Mouse (Mus musculus) heart, embryonic 13.5 days (tissue): ENCODE measurements at regions not wholly inside any gene's neighbourhood (a gene's known extent, or its start where the extent isn't known, plus 50 kb on each side); places are given as distances from the start of the nearest gene placed in this dataset.

Source experiments
- ATAC-seq: fragments of 200-750 bp; cut with Nextera tagmentation; 2 replicates; pipeline ENCODE4 v1.8.0; 2017; ENCODE audit warnings: moderate TSS enrichment; ENCODE audit not compliant: insufficient number of reproducible peaks, low FRiP score, low TSS enrichment; ENCODE audit errors: extremely low read depth
- H3K27ac ChIP-seq: fragments of 300-500 bp; sonication (generic); replicated peaks from 2 replicates; pipeline ENCODE4 v1.5.1; 2015; ENCODE audit warnings: moderate library complexity, mild to moderate bottlenecking, inconsistent platforms
- H3K27me3 ChIP-seq: fragments of 300-500 bp; sonication (generic); replicated peaks from 2 replicates; pipeline ENCODE4 v1.6.1; 2015; ENCODE audit warnings: mild to moderate bottlenecking, inconsistent platforms
- H3K36me3 ChIP-seq: fragments of 300-500 bp; sonication (generic); 2 replicates; pipeline ENCODE4 v1.6.1; 2015; ENCODE audit warnings: mild to moderate bottlenecking, inconsistent platforms
- H3K4me1 ChIP-seq: fragments of 300-500 bp; sonication (generic); 2 replicates; pipeline ENCODE4 v1.6.1; 2015; ENCODE audit warnings: inconsistent platforms
- H3K4me2 ChIP-seq: fragments of 300-500 bp; sonication (generic); 2 replicates; pipeline ENCODE4 v1.6.1; 2015; ENCODE audit warnings: inconsistent platforms, mild to moderate bottlenecking, moderate library complexity
- H3K4me3 ChIP-seq: fragments of 300-500 bp; sonication (generic); 2 replicates; pipeline ENCODE4 v1.5.1; 2015; ENCODE audit warnings: moderate library complexity, mild to moderate bottlenecking, inconsistent platforms
- H3K9ac ChIP-seq: fragments of 300-500 bp; sonication (generic); 2 replicates; pipeline ENCODE4 v1.6.1; 2015; ENCODE audit warnings: inconsistent platforms, mild to moderate bottlenecking, moderate library complexity
- H3K9me3 ChIP-seq: fragments of 300-500 bp; sonication (generic); 2 replicates; pipeline ENCODE4 v1.6.1; 2016; ENCODE audit warnings: inconsistent platforms
- WGBS: fragments of 180-500 bp; shearing (Covaris S2); methylation state at CpG from one replicate; pipeline ENCODE4 v1.1.7; 2015; ENCODE audit warnings: mixed read lengths; 5-methylcytosine and 5-hydroxymethylcytosine counted together

DNA sequence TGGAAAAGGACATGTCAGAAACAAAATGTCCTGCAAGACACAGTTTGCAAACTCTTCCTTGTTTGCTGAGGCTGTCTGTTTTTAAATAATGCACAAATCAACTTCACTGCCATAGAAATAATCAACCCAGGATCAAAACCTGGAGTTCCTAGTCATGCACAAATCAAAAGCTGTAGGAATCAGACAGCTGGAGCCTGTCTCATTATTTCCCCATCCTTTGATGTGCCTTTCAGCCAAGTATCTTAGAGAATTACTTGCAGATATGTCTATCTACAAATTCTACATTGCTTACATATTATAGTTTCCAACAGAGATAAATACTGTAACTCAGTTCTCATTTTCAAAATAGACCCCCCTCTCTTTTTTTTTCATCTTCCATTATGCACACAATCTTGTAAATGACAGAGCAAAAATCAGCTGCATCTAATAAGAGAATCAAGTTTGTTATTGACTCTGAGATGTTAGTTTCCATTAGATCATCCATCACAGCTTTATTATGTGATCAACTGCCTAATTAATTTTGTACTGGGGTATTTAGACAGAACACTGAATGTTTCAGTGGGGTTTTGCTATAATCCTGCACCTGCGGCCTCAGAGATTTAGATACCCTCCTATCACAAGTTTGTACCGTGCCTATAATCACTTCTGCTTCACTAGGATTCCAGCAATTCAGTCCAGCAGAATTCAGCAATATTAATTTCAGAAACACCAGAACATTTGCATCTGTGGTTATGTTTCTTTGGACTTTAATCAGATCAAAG, 798.9 kb upstream of the Tenm2 start:
- Histone ChIP-seq H3K36me3 (no peaks in the 10 kb centered on the region), H3K4me2 (no peak overlapping the region), H3K9ac (no peak overlapping the region), H3K9me3 (no peaks in the 10 kb centered on the region), H3K27ac (no peak overlapping the region), H3K4me3 (no peak overlapping the region), H3K27me3 (no peaks in the 10 kb centered on the region), H3K4me1 (no peaks in the 10 kb centered on the region)
- 66% methylated on average over 2 of the region's 2 CpGs for WGBS
- no peak for ATAC-seq

DNA sequence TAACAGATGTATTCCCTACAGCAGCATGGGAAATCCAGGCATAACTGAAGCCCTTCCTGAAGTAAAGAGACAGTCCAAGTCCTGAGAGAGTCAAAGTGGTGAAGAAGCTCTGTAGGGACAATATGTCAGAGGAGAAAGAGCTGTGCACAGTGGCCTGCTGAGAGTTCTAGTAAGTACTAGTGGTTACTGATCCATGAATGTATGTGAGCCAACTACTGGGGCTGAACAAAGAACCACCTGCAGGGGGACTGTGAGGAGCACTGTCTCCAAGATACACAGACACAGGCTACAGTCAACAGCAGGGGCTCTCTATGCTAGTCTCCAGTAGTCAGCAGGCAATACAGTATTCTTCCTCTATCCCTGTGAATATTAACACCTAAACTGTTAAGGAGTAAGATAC, 785.9 kb upstream of the Tenm2 start:
- no peak overlapping the region for H3K9ac ChIP-seq
- no peak for ATAC-seq
- H3K4me2 ChIP-seq: no peak overlapping the region
- no peaks in the 10 kb centered on the region for H3K9me3 ChIP-seq
- no peak overlapping the region for H3K27ac ChIP-seq
- no peaks in the 10 kb centered on the region for H3K36me3 ChIP-seq
- H3K4me3 ChIP-seq: no peak overlapping the region
- H3K27me3 ChIP-seq: no peaks in the 10 kb centered on the region
- no peaks in the 10 kb centered on the region for H3K4me1 ChIP-seq

DNA sequence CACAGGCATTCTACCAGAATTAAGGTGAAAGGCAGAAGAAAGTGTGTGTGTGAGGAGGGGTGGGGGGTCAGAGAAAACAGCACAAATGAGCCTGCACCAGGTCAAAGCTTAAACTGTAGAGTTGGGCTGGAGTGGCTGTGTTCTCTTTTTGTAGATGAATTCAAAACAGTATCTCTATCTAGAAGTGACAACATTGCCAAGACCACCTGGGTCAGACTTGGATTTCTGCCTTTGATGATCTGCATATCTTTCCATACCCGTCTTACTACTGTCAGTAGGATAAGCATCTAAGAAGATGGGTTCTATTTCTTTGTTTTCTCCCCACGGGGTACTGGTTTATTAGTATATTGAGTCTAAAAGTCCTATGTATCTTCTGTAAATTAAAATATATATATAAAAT, 742.4 kb upstream of the Tenm2 start:
- 76% methylated on average over 2 of the region's 2 CpGs for WGBS
- no peak for ATAC-seq
- H3K4me3 ChIP-seq: no peak overlapping the region
- no peak overlapping the region for H3K9ac ChIP-seq
- no peaks in the 10 kb centered on the region for H3K36me3 ChIP-seq
- H3K9me3 ChIP-seq: no peaks in the 10 kb centered on the region
- no peaks in the 10 kb centered on the region for H3K4me1 ChIP-seq
- H3K27me3 ChIP-seq: no peaks in the 10 kb centered on the region
- no peak overlapping the region for H3K4me2 ChIP-seq
- no peak overlapping the region for H3K27ac ChIP-seq

GRCm38 (mm10) chr11:37936439-37937134, 700.8 kb upstream of the Tenm2 start:
- WGBS: 72% methylated on average over 5 of the region's 5 CpGs
- Histone ChIP-seq H3K4me2 (no peak overlapping the region), H3K27me3 (no peaks in the 10 kb centered on the region), H3K9me3 (no peaks in the 10 kb centered on the region), H3K4me3 (no peak overlapping the region), H3K4me1 (no peaks in the 10 kb centered on the region), H3K36me3 (no peaks in the 10 kb centered on the region), H3K27ac (no peak overlapping the region), H3K9ac (no peak overlapping the region)
- ATAC-seq: no peak

GRCm38 (mm10) chr11:37913161-37913560, 677.4 kb upstream of the Tenm2 start:
- no peak overlapping the region for H3K4me2 ChIP-seq
- H3K27me3 ChIP-seq: no peaks in the 10 kb centered on the region
- no peak overlapping the region for H3K4me3 ChIP-seq
- no peaks in the 10 kb centered on the region for H3K36me3 ChIP-seq
- no peak overlapping the region for H3K27ac ChIP-seq
- 62% methylated on average over 2 of the region's 2 CpGs for WGBS
- no peak overlapping the region for H3K9ac ChIP-seq
- no peak for ATAC-seq
- no peaks in the 10 kb centered on the region; the same call in 1 of the 2 replicates for H3K4me1 ChIP-seq
- no peaks in the 10 kb centered on the region for H3K9me3 ChIP-seq

- ATAC-seq: no peak
- no peaks in the 10 kb centered on the region for H3K4me1 ChIP-seq
- no peaks in the 10 kb centered on the region for H3K36me3 ChIP-seq
- no peak overlapping the region for H3K9ac ChIP-seq
- H3K4me2 ChIP-seq: no peak overlapping the region
- H3K27ac ChIP-seq: no peak overlapping the region
- no peak overlapping the region for H3K4me3 ChIP-seq
- no peaks in the 10 kb centered on the region for H3K9me3 ChIP-seq
- 79% methylated on average over 2 of the region's 2 CpGs for WGBS
- no peaks in the 10 kb centered on the region for H3K27me3 ChIP-seq
Observed at GRCm38 (mm10) chr11:37904991-37905390, 669.2 kb upstream of the Tenm2 start.

- no peaks in the 10 kb centered on the region for H3K9me3 ChIP-seq
- no peak overlapping the region for H3K4me3 ChIP-seq
- no peak overlapping the region for H3K4me2 ChIP-seq
- no peaks in the 10 kb centered on the region for H3K36me3 ChIP-seq
- ATAC-seq: no peak
- H3K27ac ChIP-seq: no peak overlapping the region
- H3K27me3 ChIP-seq: no peaks in the 10 kb centered on the region
- 0 out of 2 replicates have a peak, but pooled peaks cover 3% of the 10 kb centered on the region for H3K4me1 ChIP-seq
- H3K9ac ChIP-seq: no peak overlapping the region
Observed at GRCm38 (mm10) chr11:37897713-37898112, 661.9 kb upstream of the Tenm2 start.

- H3K36me3 ChIP-seq: no peaks in the 10 kb centered on the region
- WGBS: 66% methylated on average over 4 of the region's 4 CpGs
- no peak overlapping the region for H3K4me3 ChIP-seq
- H3K27ac ChIP-seq: no peak overlapping the region
- no peaks in the 10 kb centered on the region for H3K4me1 ChIP-seq
- no peaks in the 10 kb centered on the region for H3K9me3 ChIP-seq
- no peak overlapping the region for H3K4me2 ChIP-seq
- no peak overlapping the region for H3K9ac ChIP-seq
- no peaks in the 10 kb centered on the region for H3K27me3 ChIP-seq
- no peak for ATAC-seq
Observed at GRCm38 (mm10) chr11:37882717-37883116, 647.0 kb upstream of the Tenm2 start.

DNA sequence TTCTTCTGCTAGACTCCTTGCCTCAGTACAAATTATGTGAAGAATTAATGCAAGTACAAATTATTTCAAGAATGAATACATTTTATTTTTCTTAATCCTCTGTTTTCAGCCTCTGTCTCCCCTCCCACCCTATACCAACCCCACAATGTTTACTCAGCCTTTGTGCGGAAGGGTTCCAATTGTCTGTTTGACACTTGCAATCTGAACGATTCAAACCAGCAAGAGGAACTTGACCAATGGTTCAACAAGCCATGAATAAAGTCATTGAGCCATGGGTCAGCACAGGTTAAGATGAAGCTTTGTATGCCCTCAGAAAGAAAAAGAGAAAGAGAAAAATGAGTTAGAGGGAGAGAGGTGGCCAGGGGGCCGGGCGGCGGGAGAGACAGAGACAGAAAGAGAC, 601.5 kb upstream of the Tenm2 start:
- H3K27ac ChIP-seq: no peak overlapping the region
- no peak overlapping the region for H3K4me3 ChIP-seq
- no peak for ATAC-seq
- no peaks in the 10 kb centered on the region for H3K36me3 ChIP-seq
- no peak overlapping the region for H3K9ac ChIP-seq
- H3K4me1 ChIP-seq: no peaks in the 10 kb centered on the region
- no peak overlapping the region for H3K4me2 ChIP-seq
- H3K27me3 ChIP-seq: no peaks in the 10 kb centered on the region
- no peaks in the 10 kb centered on the region for H3K9me3 ChIP-seq
- WGBS: 80% methylated on average over 5 of the region's 5 CpGs

- Histone ChIP-seq H3K9ac (no peak overlapping the region), H3K4me2 (no peak overlapping the region), H3K4me3 (no peak overlapping the region), H3K27me3 (no peaks in the 10 kb centered on the region), H3K27ac (no peak overlapping the region), H3K4me1 (no peaks in the 10 kb centered on the region), H3K9me3 (no peaks in the 10 kb centered on the region), H3K36me3 (no peaks in the 10 kb centered on the region)
- no peak for ATAC-seq
- 60% methylated on average over 3 of the region's 3 CpGs for WGBS
Observed at GRCm38 (mm10) chr11:37830975-37831374, 595.2 kb upstream of the Tenm2 start.

- no peak for ATAC-seq
- Histone ChIP-seq H3K9me3 (no peaks in the 10 kb centered on the region), H3K9ac (no peak overlapping the region), H3K27me3 (no peaks in the 10 kb centered on the region), H3K27ac (no peak overlapping the region), H3K4me1 (no peaks in the 10 kb centered on the region), H3K36me3 (no peaks in the 10 kb centered on the region), H3K4me3 (no peak overlapping the region), H3K4me2 (no peak overlapping the region)
- whole genome bisulfite sequencing: 74% methylated on average over 5 of the region's 5 CpGs
Observed at GRCm38 (mm10) chr11:37806761-37807160, 571.0 kb upstream of the Tenm2 start.

- H3K9ac ChIP-seq: no peak overlapping the region
- ATAC-seq: no peak
- no peaks in the 10 kb centered on the region for H3K9me3 ChIP-seq
- H3K27ac ChIP-seq: no peak overlapping the region
- no peaks in the 10 kb centered on the region for H3K36me3 ChIP-seq
- H3K4me2 ChIP-seq: no peak overlapping the region
- 62% methylated on average over 6 of the region's 6 CpGs for WGBS
- no peaks in the 10 kb centered on the region for H3K27me3 ChIP-seq
- no peaks in the 10 kb centered on the region for H3K4me1 ChIP-seq
- H3K4me3 ChIP-seq: no peak overlapping the region
Observed at GRCm38 (mm10) chr11:37798783-37799318, 563.1 kb upstream of the Tenm2 start.
